Mouse (Mus musculus) small intestine, adult 2 months (tissue): ENCODE measurements around the gene Wnt6.

Experiments
- CTCF ChIP-seq: fragments of 200-500 bp; IDR thresholded peaks from 2 replicates; pipeline ENCODE4 v1.5.1; 2012; ENCODE audit warnings: low read depth, mild to moderate bottlenecking, control low read depth, inconsistent platforms, low read length, moderate library complexity, mixed read lengths; ENCODE audit not compliant: insufficient replicate concordance, insufficient read length; ENCODE audit errors: extremely low read depth
- POLR2A ChIP-seq: fragments of 200-500 bp; IDR thresholded peaks from 2 replicates; pipeline ENCODE4 v1.6.1; 2012; ENCODE audit warnings: low read depth, mild to moderate bottlenecking, control low read depth, inconsistent platforms, low read length, moderate library complexity

GRCm38 (mm10) chr1:74736977-74737376 lies 34.7 kb upstream of the Wnt6 start:
- no peak for TF ChIP-seq CTCF
- no peak for TF ChIP-seq POLR2A
